Mouse (Mus musculus): ENCODE results near the gene Gas2l1.

The Gas2l1 gene

DNA sequence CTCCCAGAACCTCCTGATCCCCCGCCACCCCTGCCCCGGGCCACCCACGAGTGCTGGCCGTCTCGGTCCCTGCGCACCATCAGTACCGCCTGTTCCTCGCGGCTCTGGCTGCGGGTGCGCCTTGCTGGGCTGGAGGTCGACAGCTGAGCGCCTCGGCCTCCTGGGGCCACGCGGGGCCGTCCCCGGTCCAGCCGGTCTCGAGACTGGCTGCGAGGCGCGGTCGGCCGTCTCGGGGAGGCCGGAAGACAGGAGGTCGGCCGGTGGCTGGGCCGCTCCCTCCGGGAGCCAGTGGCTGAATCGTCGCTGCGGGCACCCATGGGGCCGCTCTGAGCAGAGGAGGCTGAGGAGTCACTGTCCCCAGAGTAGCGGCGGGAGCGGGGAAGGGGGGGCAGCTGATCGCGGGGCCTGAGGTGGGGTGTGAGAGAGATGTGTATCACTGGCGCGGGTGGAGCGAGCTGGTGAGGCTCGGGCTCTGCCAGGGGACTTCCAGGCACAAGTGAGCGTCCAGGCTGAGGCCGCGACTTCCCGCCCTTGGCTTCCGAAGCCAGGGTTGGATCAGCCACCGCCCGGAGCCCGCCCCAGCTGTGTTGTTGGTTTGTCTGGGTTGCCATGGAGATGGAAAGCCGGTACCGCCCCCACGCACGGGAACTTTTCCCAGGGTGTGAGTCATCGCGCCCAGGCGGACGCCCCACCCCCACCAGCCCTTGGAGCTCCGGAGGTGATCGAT is 3.6 kb downstream of the Gas2l1 start:
- peaks cover 83% of the 10 kb centered on the region for H3K4me1 ChIP-seq (replicated peaks; ENCODE audit: low read depth, low read length)
- TF ChIP-seq CTCF (conservative IDR thresholded peaks at IDR 0.05; ENCODE audit: low read length): no peak
- no peak for TF ChIP-seq POU5F1 (IDR thresholded peaks at IDR 0.05; ENCODE audit: borderline replicate concordance, low read length)
- TF ChIP-seq NANOG (IDR thresholded peaks at IDR 0.05; ENCODE audit: borderline replicate concordance, low read length): no peak
- peak overlapping the region; percentile 91 for H3K4me3 ChIP-seq (replicated peaks; ENCODE audit: low read length)
- peaks cover 27% of the 10 kb centered on the region for H3K36me3 ChIP-seq (ENCODE audit: insufficient read depth, low read length)
- H3K9me3 ChIP-seq (ENCODE audit: low read length): no peaks in the 10 kb centered on the region
- peaks cover 71% of the 10 kb centered on the region for H3K27me3 ChIP-seq (ENCODE audit: insufficient read depth, low read length)

DNA sequence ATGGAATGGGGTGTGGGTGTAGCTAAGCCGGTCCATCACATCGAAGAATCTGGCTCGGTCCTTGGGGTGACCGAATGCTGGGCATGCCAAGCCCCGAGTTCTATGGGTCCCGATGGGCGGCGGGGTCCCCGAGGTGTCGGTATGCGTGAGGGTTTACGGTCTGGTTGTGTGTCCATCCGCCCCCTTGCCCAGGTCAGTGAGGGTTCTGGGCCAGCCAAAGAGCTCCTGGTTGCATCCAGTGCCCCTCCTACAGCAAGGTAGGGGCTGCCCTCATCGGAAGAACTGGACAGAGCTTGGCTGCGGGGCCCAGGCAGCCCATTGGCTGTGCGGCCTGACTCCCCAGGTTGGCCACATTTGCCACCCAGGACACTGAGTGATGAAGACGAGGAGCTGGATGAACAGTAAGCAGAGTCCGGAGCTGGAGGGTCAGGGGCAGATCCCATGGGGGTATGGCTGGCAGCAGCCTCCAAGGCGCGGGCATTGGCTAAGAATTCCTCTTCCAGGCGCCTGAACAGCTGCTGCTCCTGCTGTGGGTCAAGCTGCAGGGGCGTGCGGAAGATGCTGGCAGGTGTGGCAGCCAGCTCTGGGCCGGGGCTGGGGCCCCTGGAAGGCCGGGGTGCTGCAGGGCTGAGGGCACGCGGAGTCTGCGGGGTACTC is 4.2 kb downstream of the Gas2l1 start:
- TF ChIP-seq CTCF (conservative IDR thresholded peaks at IDR 0.05; ENCODE audit: low read length) (no peak), POU5F1 (IDR thresholded peaks at IDR 0.05; ENCODE audit: borderline replicate concordance, low read length) (no peak), NANOG (IDR thresholded peaks at IDR 0.05; ENCODE audit: borderline replicate concordance, low read length) (no peak)
- H3K36me3 ChIP-seq (ENCODE audit: insufficient read depth, low read length): peaks cover 27% of the 10 kb centered on the region
- H3K4me3 ChIP-seq (replicated peaks; ENCODE audit: low read length): peak overlapping the region; percentile 91
- H3K9me3 ChIP-seq (ENCODE audit: low read length): no peaks in the 10 kb centered on the region
- H3K4me1 ChIP-seq (replicated peaks; ENCODE audit: low read depth, low read length): peaks cover 85% of the 10 kb centered on the region
- peaks cover 78% of the 10 kb centered on the region for H3K27me3 ChIP-seq (ENCODE audit: insufficient read depth, low read length)

DNA sequence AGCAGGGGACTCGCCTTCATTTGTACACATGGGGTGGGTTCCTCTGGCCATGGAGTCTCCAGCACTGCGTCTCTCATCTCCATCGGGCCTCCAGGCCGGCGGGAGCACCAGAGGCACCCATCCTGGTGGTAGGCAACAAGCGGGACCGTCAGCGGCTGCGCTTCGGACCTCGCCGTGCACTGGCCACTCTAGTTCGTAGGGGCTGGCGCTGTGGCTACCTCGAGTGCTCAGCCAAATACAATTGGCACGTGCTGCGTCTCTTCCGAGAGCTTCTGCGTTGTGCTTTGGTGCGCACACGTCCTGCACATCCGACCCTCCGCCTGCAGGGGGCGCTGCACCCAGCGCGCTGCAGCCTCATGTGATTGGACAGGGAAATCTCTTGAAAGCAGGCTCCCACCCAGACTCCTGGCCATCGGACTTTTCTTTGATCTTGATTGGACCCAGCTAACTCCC is 5.4 kb downstream of the Gas2l1 start:
- Histone ChIP-seq H3K9me3 (ENCODE audit: low read length) (no peaks in the 10 kb centered on the region), H3K27me3 (ENCODE audit: insufficient read depth, low read length) (peaks cover 89% of the 10 kb centered on the region), H3K4me1 (replicated peaks; ENCODE audit: low read depth, low read length) (peaks cover 91% of the 10 kb centered on the region), H3K36me3 (ENCODE audit: insufficient read depth, low read length) (peaks cover 27% of the 10 kb centered on the region), H3K4me3 (replicated peaks; ENCODE audit: low read length) (peak overlapping the region; percentile 91)
- TF ChIP-seq NANOG (IDR thresholded peaks at IDR 0.05; ENCODE audit: borderline replicate concordance, low read length) (no peak), POU5F1 (IDR thresholded peaks at IDR 0.05; ENCODE audit: borderline replicate concordance, low read length) (no peak), CTCF (conservative IDR thresholded peaks at IDR 0.05; ENCODE audit: low read length) (peak; percentile 95)

DNA sequence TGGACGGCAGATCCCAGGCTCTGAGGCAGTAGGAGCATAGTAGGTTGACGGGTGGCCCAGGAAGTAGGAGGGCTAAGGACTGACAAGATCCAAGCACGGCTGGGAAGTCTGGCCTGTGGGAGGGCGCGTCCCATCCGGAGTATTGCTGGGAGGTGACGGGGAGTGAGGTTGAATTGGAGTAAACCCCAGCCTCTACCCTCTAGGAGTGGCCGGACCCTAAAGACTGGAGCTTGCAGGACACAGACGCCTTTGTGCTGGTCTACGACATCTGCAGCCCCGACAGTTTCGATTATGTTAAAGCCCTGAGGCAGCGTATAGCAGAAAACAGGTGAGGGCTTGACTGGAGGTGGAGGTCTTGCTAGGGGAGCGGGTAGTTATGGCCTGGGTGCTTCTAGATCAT is 5.9 kb downstream of the Gas2l1 start:
- H3K36me3 ChIP-seq (ENCODE audit: insufficient read depth, low read length): peaks cover 27% of the 10 kb centered on the region
- peaks cover 87% of the 10 kb centered on the region for H3K27me3 ChIP-seq (ENCODE audit: insufficient read depth, low read length)
- H3K4me1 ChIP-seq (replicated peaks; ENCODE audit: low read depth, low read length): peaks cover 90% of the 10 kb centered on the region
- TF ChIP-seq CTCF (conservative IDR thresholded peaks at IDR 0.05; ENCODE audit: low read length) (no peak), NANOG (IDR thresholded peaks at IDR 0.05; ENCODE audit: borderline replicate concordance, low read length) (no peak), POU5F1 (IDR thresholded peaks at IDR 0.05; ENCODE audit: borderline replicate concordance, low read length) (no peak)
- H3K9me3 ChIP-seq (ENCODE audit: low read length): no peaks in the 10 kb centered on the region
- peak overlapping the region; percentile 46 for H3K4me3 ChIP-seq (replicated peaks; ENCODE audit: low read length)

DNA sequence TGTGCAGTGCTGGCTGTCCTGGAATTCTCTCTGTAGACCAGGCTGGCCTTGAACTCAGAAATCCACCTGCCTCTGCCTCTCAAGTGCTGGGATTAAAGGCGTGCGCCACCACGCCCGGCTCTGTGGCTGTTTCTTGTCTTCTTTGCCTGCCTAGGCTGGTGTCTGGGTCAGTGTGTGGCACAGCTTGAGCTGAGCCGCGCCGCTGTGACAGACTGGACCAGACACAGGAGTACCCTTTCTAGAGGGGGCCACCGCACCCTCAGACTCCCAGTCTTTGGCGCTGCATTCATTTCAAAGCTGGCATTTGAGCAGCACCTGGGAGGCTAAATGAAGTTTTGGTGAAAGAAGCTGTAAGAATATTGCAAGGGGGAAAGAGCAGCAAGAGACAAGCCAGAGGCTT is 6.3 kb downstream of the Gas2l1 start:
- H3K4me3 ChIP-seq (replicated peaks; ENCODE audit: low read length): peak overlapping the region; percentile 46; the same call in 1 of the 2 replicates
- H3K27me3 ChIP-seq (ENCODE audit: insufficient read depth, low read length): peaks cover 82% of the 10 kb centered on the region
- no peaks in the 10 kb centered on the region for H3K9me3 ChIP-seq (ENCODE audit: low read length)
- TF ChIP-seq NANOG (IDR thresholded peaks at IDR 0.05; ENCODE audit: borderline replicate concordance, low read length) (no peak), POU5F1 (IDR thresholded peaks at IDR 0.05; ENCODE audit: borderline replicate concordance, low read length) (no peak), CTCF (conservative IDR thresholded peaks at IDR 0.05; ENCODE audit: low read length) (no peak)
- peaks cover 27% of the 10 kb centered on the region for H3K36me3 ChIP-seq (ENCODE audit: insufficient read depth, low read length)
- peaks cover 90% of the 10 kb centered on the region for H3K4me1 ChIP-seq (replicated peaks; ENCODE audit: low read depth, low read length)

DNA sequence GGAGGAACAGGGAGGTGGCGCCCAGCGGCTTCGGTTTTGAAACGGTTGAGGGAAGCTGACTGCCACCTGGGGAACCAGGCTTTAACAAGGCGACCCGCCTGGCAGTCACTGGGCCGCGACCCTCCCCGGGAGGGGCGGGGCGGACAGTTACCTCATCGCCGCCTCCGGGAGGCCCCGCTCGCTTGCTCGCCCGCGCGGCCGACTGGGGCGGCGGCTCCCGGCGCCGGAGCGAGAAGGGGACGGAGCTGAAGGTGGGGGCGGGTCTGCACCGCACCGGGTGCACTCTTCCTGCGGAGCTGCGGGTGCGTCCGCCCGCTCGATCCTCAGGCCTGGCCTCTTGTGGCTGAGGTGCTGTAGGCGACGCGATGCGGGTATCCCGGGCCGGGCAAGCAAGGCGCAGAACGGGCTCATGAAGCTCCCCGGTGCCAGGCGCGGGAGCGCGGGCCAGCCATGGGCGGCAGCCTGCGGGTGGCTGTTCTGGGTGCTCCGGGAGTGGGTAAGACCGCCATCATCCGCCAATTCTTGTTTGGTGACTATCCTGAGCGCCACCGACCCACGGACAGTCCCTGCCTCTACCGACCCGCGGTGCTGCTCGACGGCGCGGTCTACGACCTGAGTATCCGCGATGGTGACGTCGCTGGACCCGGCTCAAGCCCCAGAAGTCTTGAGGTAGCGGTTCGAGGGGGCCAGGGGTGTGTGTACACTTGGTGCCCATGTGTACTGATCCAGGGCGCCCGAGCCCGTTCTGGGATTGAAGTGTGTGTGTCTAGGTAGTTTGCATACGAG is 7.1 kb downstream of the Gas2l1 start, which contains the start of gene Rasl10a:
Gene Rasl10a, plus strand, starts transcription at position 273 of the 786 bp plus-strand sequence.
- Histone ChIP-seq H3K4me3 (replicated peaks; ENCODE audit: low read length) (peak within 1 kb of the TSS; percentile 77), H3K4me1 (replicated peaks; ENCODE audit: low read depth, low read length) (peaks cover 89% of the 10 kb centered on the region), H3K27me3 (ENCODE audit: insufficient read depth, low read length) (peaks cover 75% of the 10 kb centered on the region), H3K36me3 (ENCODE audit: insufficient read depth, low read length) (peaks cover 20% of the 10 kb centered on the region), H3K9me3 (ENCODE audit: low read length) (no peaks in the 10 kb centered on the region)
- no peak for TF ChIP-seq POU5F1 (IDR thresholded peaks at IDR 0.05; ENCODE audit: borderline replicate concordance, low read length)
- TF ChIP-seq CTCF (conservative IDR thresholded peaks at IDR 0.05; ENCODE audit: low read length): no peak
- no peak for TF ChIP-seq NANOG (IDR thresholded peaks at IDR 0.05; ENCODE audit: borderline replicate concordance, low read length)

DNA sequence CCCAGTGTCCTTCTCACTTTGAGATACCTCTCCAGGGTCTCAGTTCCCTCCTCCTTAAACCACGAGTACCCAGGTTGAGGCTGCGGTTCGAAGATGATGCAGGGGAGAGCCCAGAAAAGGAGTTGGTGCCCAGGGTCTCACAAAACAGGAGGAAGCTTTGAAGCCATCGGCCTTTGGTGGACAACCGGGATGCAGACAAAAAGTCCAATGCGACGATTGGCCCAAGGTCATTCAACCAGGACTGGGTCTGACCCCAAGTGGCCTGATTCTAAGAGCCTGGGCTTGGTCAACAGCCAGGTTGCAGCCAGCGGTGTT is 7.6 kb downstream of the Gas2l1 start:
- H3K36me3 ChIP-seq (ENCODE audit: insufficient read depth, low read length): peaks cover 14% of the 10 kb centered on the region
- peak overlapping the region; percentile 77 for H3K4me3 ChIP-seq (replicated peaks; ENCODE audit: low read length)
- no peaks in the 10 kb centered on the region for H3K9me3 ChIP-seq (ENCODE audit: low read length)
- TF ChIP-seq CTCF (conservative IDR thresholded peaks at IDR 0.05; ENCODE audit: low read length) (no peak), POU5F1 (IDR thresholded peaks at IDR 0.05; ENCODE audit: borderline replicate concordance, low read length) (no peak), NANOG (IDR thresholded peaks at IDR 0.05; ENCODE audit: borderline replicate concordance, low read length) (no peak)
- H3K27me3 ChIP-seq (ENCODE audit: insufficient read depth, low read length): peaks cover 69% of the 10 kb centered on the region
- peaks cover 89% of the 10 kb centered on the region for H3K4me1 ChIP-seq (replicated peaks; ENCODE audit: low read depth, low read length)

DNA sequence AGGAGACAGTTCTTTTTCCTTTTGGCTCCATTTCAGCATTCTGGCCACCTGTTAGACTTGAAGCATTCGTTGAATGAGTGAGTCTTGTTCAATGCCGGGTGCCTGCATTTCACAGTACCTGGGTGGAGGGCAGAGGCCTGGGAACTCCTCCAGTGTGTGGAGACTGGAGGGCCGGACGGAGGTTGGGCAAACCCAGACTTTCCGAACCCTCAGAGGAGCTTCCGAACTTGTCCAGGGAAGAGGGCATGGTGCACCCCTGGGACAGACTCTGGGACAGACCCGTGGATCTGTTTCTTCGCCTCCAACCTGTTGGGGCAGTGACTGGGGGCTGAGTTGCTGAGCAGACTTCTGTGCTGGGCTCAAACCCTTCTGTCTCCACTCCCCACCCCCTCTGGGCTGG is 8.1 kb downstream of the Gas2l1 start:
- Histone ChIP-seq H3K4me1 (replicated peaks; ENCODE audit: low read depth, low read length) (peaks cover 89% of the 10 kb centered on the region), H3K4me3 (replicated peaks; ENCODE audit: low read length) (peak overlapping the region; percentile 77), H3K27me3 (ENCODE audit: insufficient read depth, low read length) (peaks cover 65% of the 10 kb centered on the region), H3K9me3 (ENCODE audit: low read length) (no peaks in the 10 kb centered on the region), H3K36me3 (ENCODE audit: insufficient read depth, low read length) (peaks cover 10% of the 10 kb centered on the region)
- TF ChIP-seq CTCF (conservative IDR thresholded peaks at IDR 0.05; ENCODE audit: low read length): no peak
- no peak for TF ChIP-seq POU5F1 (IDR thresholded peaks at IDR 0.05; ENCODE audit: borderline replicate concordance, low read length)
- TF ChIP-seq NANOG (IDR thresholded peaks at IDR 0.05; ENCODE audit: borderline replicate concordance, low read length): no peak
